Mouse (Mus musculus): ENCODE measurements at regions not wholly inside any gene's neighbourhood (a gene's known extent, or its start where the extent isn't known, plus 50 kb on each side); places are given as distances from the start of the nearest gene placed in this dataset.

DNA sequence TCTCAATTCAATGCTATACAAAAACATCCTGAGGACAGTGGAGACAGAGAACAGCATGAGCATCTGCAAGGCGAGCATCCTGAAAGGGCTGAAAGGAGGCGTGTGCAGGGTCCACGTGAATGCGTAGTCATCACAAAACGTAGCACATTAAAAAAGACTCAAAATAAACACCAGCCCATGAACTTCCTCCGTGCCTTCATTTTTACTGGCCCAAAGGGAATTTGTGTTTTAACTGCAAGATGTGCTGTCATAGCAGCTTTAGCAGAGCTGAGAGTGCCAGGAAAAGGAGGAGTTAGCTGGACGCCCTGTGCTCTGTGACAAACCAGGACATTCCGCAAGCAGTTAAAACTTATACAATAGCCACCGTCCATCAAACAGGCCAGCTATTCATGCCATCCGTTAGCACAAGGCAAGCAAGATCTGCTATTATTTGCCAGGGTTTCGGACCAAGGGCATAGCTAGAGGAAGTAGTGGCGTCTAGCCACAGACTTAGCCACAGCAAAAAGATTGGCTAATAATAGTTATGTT, 92.9 kb upstream of the Stmnd1 start:
- Histone ChIP-seq H3K9ac (ENCODE audit: low read depth, low read length) (no peak overlapping the region), H3K4me1 (ENCODE audit: control insufficient read depth, insufficient read depth, low read length) (no peaks in the 10 kb centered on the region), H3K27me3 (ENCODE audit: control insufficient read depth, insufficient read depth, low read length) (no peaks in the 10 kb centered on the region), H3K4me3 (ENCODE audit: low read length) (no peak overlapping the region), H3K36me3 (ENCODE audit: control insufficient read depth, insufficient read depth, low read length) (no peaks in the 10 kb centered on the region), H3K27ac (ENCODE audit: low read depth, low read length) (no peak overlapping the region), H3K9me3 (ENCODE audit: control insufficient read depth, low read length) (no peaks in the 10 kb centered on the region), H3K4me2 (replicated peaks; ENCODE audit: low read depth, low read length) (0 out of 2 replicates have a peak overlapping the region, but pooled peaks have one; percentile 3)
- WGBS, result 52% methylated on average over 12 of the region's 12 CpGs
- ATAC-seq (ENCODE audit: low FRiP score, low TSS enrichment), result no peak

- Histone ChIP-seq H3K4me1 (ENCODE audit: control insufficient read depth, insufficient read depth, low read length) (no peaks in the 10 kb centered on the region), H3K4me3 (ENCODE audit: low read length) (no peak overlapping the region), H3K4me2 (replicated peaks; ENCODE audit: low read depth, low read length) (no peak overlapping the region), H3K27ac (ENCODE audit: low read depth, low read length) (no peak overlapping the region), H3K9me3 (ENCODE audit: control insufficient read depth, low read length) (no peaks in the 10 kb centered on the region), H3K36me3 (ENCODE audit: control insufficient read depth, insufficient read depth, low read length) (no peaks in the 10 kb centered on the region), H3K9ac (ENCODE audit: low read depth, low read length) (no peak overlapping the region), H3K27me3 (ENCODE audit: control insufficient read depth, insufficient read depth, low read length) (no peaks in the 10 kb centered on the region)
- no peak for ATAC-seq (ENCODE audit: low FRiP score, low TSS enrichment)
- 86% methylated on average over 3 of the region's 3 CpGs for WGBS
These were observed 93.6 kb upstream of the Stmnd1 start for GRCm38 (mm10) chr13:46179916-46180315.

DNA sequence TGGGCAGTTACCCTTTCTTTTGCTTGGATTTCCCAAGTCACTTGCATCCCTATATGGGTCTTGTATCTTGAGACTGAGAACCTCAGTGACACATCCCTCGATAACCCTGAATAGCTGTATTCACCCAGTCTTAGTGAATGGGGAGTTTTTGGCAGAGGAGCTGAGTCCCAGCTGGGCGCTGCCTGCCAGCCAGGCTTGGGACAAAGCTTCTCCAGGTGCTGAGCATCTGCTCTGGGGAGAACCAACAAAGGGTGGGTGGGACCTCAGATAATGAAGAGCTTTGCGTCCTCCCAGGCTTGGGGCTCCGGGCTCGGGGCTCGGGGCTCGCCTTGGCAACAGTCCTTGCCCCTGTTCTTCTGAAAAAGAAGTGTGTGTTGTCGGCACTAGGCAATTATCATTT, 100.4 kb upstream of the Stmnd1 start:
- Histone ChIP-seq H3K27ac (ENCODE audit: low read depth, low read length) (no peak overlapping the region), H3K9ac (ENCODE audit: low read depth, low read length) (no peak overlapping the region), H3K4me1 (ENCODE audit: control insufficient read depth, insufficient read depth, low read length) (no peaks in the 10 kb centered on the region), H3K27me3 (ENCODE audit: control insufficient read depth, insufficient read depth, low read length) (no peaks in the 10 kb centered on the region), H3K4me2 (replicated peaks; ENCODE audit: low read depth, low read length) (no peak overlapping the region), H3K4me3 (ENCODE audit: low read length) (no peak overlapping the region), H3K36me3 (ENCODE audit: control insufficient read depth, insufficient read depth, low read length) (no peaks in the 10 kb centered on the region), H3K9me3 (ENCODE audit: control insufficient read depth, low read length) (no peaks in the 10 kb centered on the region)
- no peak for ATAC-seq (ENCODE audit: low FRiP score, low TSS enrichment)
- 80% methylated on average over 8 of the region's 8 CpGs for WGBS

- under 1% methylated on average over 10 of the region's 10 CpGs for WGBS
- H3K9me3 ChIP-seq (ENCODE audit: control insufficient read depth, low read length), result no peaks in the 10 kb centered on the region
- H3K36me3 ChIP-seq (ENCODE audit: control insufficient read depth, insufficient read depth, low read length), result no peaks in the 10 kb centered on the region
- H3K4me3 ChIP-seq (ENCODE audit: low read length), result peak overlapping the region; percentile 24
- peak overlapping the region; percentile 46 for H3K4me2 ChIP-seq (replicated peaks; ENCODE audit: low read depth, low read length)
- no peak overlapping the region for H3K27ac ChIP-seq (ENCODE audit: low read depth, low read length)
- ATAC-seq (ENCODE audit: low FRiP score, low TSS enrichment), result peak; percentile 52; the same call in 1 of the 2 replicates
- H3K9ac ChIP-seq (ENCODE audit: low read depth, low read length), result no peak overlapping the region
- no peaks in the 10 kb centered on the region for H3K27me3 ChIP-seq (ENCODE audit: control insufficient read depth, insufficient read depth, low read length)
- peaks cover 5% of the 10 kb centered on the region; the same call in 1 of the 2 replicates for H3K4me1 ChIP-seq (ENCODE audit: control insufficient read depth, insufficient read depth, low read length)
These were observed 111.5 kb upstream of the Stmnd1 start for GRCm38 (mm10) chr13:46162025-46162374.

DNA sequence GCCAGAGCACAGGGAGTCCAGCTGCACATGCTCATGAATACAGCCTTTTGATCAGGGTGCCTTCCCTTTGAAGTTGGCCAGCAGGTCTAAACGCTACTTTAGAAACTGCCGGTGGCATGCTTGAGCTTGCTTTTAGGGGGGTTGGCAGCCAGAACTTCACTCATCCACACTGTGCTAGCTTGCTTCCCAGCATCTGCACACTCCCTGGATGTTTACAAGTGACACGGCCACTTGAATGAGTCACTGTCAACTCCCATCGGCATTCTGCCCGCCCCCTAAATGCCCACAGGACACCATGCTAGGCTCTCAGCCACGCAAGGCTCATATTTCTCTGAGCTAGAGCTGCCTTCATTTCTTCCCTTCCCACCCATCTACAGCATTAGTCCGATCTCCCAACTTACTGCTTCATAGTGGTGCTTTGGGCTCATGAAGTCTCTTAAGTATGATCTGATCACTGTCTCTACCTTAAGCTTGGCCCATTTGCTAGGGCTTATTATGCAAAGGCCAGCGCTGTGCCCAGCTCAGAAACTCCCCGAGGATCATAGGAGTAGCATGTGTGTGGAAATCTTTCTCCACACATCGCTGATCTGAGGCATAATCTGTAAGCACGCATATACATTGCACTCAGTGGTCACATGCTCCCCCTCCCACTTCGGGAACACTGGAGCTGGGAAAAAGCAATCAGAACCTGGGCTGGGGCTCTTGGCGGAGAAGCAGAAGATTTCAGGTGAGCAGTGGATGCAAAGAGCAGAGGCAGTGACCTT, 112.1 kb upstream of the Stmnd1 start:
- 26% methylated on average over 13 of the region's 13 CpGs for WGBS
- H3K4me3 ChIP-seq (ENCODE audit: low read length), result peak overlapping the region; percentile 24
- peaks cover 5% of the 10 kb centered on the region; the same call in 1 of the 2 replicates for H3K4me1 ChIP-seq (ENCODE audit: control insufficient read depth, insufficient read depth, low read length)
- H3K36me3 ChIP-seq (ENCODE audit: control insufficient read depth, insufficient read depth, low read length), result no peaks in the 10 kb centered on the region
- no peak overlapping the region for H3K9ac ChIP-seq (ENCODE audit: low read depth, low read length)
- peak; percentile 76; the same call in 1 of the 2 replicates for ATAC-seq (ENCODE audit: low FRiP score, low TSS enrichment)
- no peak overlapping the region for H3K27ac ChIP-seq (ENCODE audit: low read depth, low read length)
- peak overlapping the region; percentile 46 for H3K4me2 ChIP-seq (replicated peaks; ENCODE audit: low read depth, low read length)
- H3K9me3 ChIP-seq (ENCODE audit: control insufficient read depth, low read length), result no peaks in the 10 kb centered on the region
- H3K27me3 ChIP-seq (ENCODE audit: control insufficient read depth, insufficient read depth, low read length), result no peaks in the 10 kb centered on the region

DNA sequence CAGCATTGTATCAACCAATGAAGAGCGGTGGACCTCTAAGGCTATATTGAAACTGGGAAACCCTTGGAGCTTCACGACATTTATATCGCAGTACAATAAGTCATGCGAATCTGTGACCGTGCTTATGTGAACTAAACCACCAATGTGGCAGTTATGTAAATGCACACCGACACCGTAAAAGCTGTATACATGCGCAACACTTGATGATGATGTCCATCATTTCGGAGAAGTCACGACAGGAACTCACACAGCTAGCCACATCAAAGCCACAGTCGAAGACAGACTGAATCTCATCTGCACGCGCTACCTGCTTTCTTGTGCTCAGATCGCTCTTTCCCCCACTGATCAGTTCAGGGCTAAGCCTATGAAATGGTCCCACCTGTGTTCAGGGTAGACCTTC, 114.2 kb upstream of the Stmnd1 start:
- Histone ChIP-seq H3K27me3 (ENCODE audit: control insufficient read depth, insufficient read depth, low read length) (no peaks in the 10 kb centered on the region), H3K27ac (ENCODE audit: low read depth, low read length) (no peak overlapping the region), H3K4me2 (replicated peaks; ENCODE audit: low read depth, low read length) (no peak overlapping the region), H3K9ac (ENCODE audit: low read depth, low read length) (no peak overlapping the region), H3K9me3 (ENCODE audit: control insufficient read depth, low read length) (no peaks in the 10 kb centered on the region), H3K36me3 (ENCODE audit: control insufficient read depth, insufficient read depth, low read length) (no peaks in the 10 kb centered on the region), H3K4me1 (ENCODE audit: control insufficient read depth, insufficient read depth, low read length) (peaks cover 5% of the 10 kb centered on the region; the same call in 1 of the 2 replicates), H3K4me3 (ENCODE audit: low read length) (no peak overlapping the region)
- 95% methylated on average over 14 of the region's 14 CpGs for WGBS
- ATAC-seq (ENCODE audit: low FRiP score, low TSS enrichment), result no peak

DNA sequence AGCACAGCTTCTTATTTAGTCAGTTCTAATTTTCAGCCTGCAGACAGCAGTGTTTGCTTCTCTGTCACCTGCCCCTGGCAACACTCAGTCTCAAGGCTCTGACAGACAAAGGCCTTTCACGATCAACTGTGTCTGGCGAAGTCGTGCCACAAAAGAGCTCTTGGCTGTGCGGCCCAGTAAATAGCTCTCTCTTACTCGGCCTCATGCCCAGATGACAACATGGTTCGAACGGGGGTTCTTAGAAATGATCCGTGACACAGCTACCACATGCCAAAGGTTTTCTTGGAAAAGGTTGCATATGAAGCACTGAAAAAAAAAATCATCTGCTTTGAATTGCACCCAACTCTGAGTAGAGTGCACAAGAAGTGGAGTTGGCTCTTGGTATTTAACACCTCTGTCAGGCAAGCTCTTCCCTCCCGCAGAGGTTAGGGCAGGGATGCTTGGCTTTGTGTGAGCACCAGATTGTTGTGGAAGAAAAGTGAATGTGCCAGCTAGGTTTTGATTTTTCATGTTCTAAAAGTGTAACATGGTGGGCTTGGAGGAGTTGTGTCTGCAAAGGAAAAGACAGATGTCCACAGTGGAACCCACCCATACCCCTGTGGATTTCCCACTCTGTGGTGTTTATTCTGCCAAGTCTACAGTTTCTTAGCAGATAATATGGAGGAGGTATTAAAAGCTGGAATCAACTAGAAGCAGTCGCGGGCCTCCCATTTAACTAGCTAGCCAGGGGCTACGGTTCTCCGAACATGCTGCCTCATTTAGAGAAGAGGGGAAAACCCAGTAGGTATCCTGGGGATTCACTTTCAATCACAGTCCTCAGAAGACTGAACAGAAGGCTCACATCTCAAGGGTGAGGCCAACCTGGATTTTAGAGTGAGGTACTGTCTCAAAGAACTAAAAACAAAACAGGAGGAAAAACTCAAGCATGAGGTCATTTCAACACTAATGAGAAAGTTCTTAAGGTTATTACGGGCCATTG, 120.0 kb upstream of the Stmnd1 start:
- no peak overlapping the region for H3K9ac ChIP-seq (ENCODE audit: low read depth, low read length)
- H3K4me2 ChIP-seq (replicated peaks; ENCODE audit: low read depth, low read length), result no peak overlapping the region
- H3K27ac ChIP-seq (ENCODE audit: low read depth, low read length), result no peak overlapping the region
- H3K27me3 ChIP-seq (ENCODE audit: control insufficient read depth, insufficient read depth, low read length), result no peaks in the 10 kb centered on the region
- no peak for ATAC-seq (ENCODE audit: low FRiP score, low TSS enrichment)
- H3K9me3 ChIP-seq (ENCODE audit: control insufficient read depth, low read length), result no peaks in the 10 kb centered on the region
- no peaks in the 10 kb centered on the region for H3K4me1 ChIP-seq (ENCODE audit: control insufficient read depth, insufficient read depth, low read length)
- 90% methylated on average over 14 of the region's 14 CpGs for WGBS
- no peaks in the 10 kb centered on the region for H3K36me3 ChIP-seq (ENCODE audit: control insufficient read depth, insufficient read depth, low read length)
- no peak overlapping the region for H3K4me3 ChIP-seq (ENCODE audit: low read length)

GRCm38 (mm10) chr13:46140006-46140405, 133.5 kb upstream of the Stmnd1 start:
- Histone ChIP-seq H3K9me3 (ENCODE audit: control insufficient read depth, low read length) (no peaks in the 10 kb centered on the region), H3K36me3 (ENCODE audit: control insufficient read depth, insufficient read depth, low read length) (no peaks in the 10 kb centered on the region), H3K4me2 (replicated peaks; ENCODE audit: low read depth, low read length) (no peak overlapping the region), H3K9ac (ENCODE audit: low read depth, low read length) (no peak overlapping the region), H3K4me3 (ENCODE audit: low read length) (no peak overlapping the region), H3K27ac (ENCODE audit: low read depth, low read length) (no peak overlapping the region), H3K4me1 (ENCODE audit: control insufficient read depth, insufficient read depth, low read length) (no peaks in the 10 kb centered on the region), H3K27me3 (ENCODE audit: control insufficient read depth, insufficient read depth, low read length) (no peaks in the 10 kb centered on the region)
- 85% methylated on average over 3 of the region's 3 CpGs for WGBS
- no peak for ATAC-seq (ENCODE audit: low FRiP score, low TSS enrichment)
